Mouse (Mus musculus) C2C12 (cell line): Measurements from ENCODE around the gene Mkrn3.

ENCODE experiments used
- CTCF ChIP-seq: IDR thresholded peaks from one replicate; pipeline ENCODE4 v1.5.1; 2011; ENCODE audit not compliant: control insufficient read depth, insufficient read depth, insufficient read length
- FOSL1 ChIP-seq: IDR thresholded peaks from one replicate; pipeline ENCODE4 v1.8.0; 2011; ENCODE audit warnings: mild to moderate bottlenecking, low read length; ENCODE audit not compliant: poor library complexity, insufficient read depth, severe bottlenecking
- MAX ChIP-seq: IDR thresholded peaks from one replicate; pipeline ENCODE4 v1.6.1; 2011; ENCODE audit warnings: mild to moderate bottlenecking, control low read depth
- MYOD1 ChIP-seq: IDR thresholded peaks from one replicate; pipeline ENCODE4 v1.6.1; 2011; ENCODE audit warnings: low read depth; ENCODE audit not compliant: control insufficient read depth, insufficient read length
- MYOG ChIP-seq: IDR thresholded peaks from one replicate; pipeline ENCODE4 v1.6.1; 2011; ENCODE audit not compliant: control insufficient read depth, insufficient read length; ENCODE audit errors: extremely low read depth
- USF1 ChIP-seq: IDR thresholded peaks from one replicate; pipeline ENCODE4 v1.6.1; 2011; ENCODE audit warnings: low read depth, mild to moderate bottlenecking, control low read depth, moderate library complexity

GRCm38 (mm10) chr7:62392202-62392601, 27.7 kb downstream of the Mkrn3 start:
- TF ChIP-seq CTCF (no peak), MYOG (no peak), USF1 (no peak), MAX (no peak), MYOD1 (no peak), FOSL1 (no peak)
